Mouse (Mus musculus) activated CD4-positive, CD25-positive, alpha-beta regulatory T cell (primary cell): ENCODE results near the gene Olfr608. TPM values are rescaled to one million over a fixed set of nuclear protein-coding genes. Genes with fewer than 3 reads are reported as not detected.

Source experiments
- polyA plus RNA-seq, 2 experiments: library from polyadenylated mRNA; unstranded; fragments of 100-300 nt; shearing (Covaris generic); gene quantifications; one replicate each; pipeline ENCODE4 v1.2.1; 2017

Gene Olfr608
- not detected for polyA plus RNA-seq

DNA sequence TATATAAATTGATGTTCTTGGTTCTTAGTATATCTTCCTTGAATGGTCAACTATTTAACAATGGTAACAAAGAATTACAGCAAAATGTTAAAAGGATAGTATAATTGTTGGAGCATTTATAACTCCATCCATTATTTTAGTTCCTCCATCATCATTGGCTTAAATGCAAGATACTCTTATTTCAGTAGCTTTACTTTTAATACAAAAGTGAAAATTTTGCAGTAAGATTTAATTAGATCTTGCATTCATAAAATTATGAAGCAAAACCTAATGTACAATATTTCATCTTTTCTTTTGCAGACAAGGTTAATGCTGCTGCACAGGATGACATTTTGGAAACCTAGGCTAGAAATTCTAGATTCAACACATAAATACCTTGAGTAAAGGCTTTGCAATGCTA is at the start of gene Olfr608:
TSS of gene Olfr608 (plus strand) at position 301 of the 400 bp plus-strand sequence.

DNA sequence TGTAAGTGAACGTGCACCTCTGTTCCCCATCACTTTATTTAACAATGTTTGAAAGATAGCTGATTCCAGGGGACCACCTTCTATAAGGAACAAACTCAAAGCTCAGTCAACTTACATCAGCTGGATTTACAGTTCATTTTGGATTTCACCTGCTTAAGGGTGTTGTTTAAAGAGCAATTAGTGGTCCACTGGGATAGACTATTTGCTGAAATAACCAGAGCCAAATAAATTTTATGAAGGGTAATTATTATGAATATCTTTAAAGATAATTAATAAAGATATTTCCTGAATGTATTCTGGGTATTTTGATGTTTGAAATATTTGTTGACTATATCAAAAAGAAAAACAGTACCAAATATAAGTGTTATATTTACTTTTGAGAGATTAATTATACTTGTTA is 24.3 kb upstream of the Olfr608 start, which contains the start of gene Olfr605:
TSS of gene Olfr605 (minus strand) at position 101 of the 400 bp plus-strand sequence.

DNA sequence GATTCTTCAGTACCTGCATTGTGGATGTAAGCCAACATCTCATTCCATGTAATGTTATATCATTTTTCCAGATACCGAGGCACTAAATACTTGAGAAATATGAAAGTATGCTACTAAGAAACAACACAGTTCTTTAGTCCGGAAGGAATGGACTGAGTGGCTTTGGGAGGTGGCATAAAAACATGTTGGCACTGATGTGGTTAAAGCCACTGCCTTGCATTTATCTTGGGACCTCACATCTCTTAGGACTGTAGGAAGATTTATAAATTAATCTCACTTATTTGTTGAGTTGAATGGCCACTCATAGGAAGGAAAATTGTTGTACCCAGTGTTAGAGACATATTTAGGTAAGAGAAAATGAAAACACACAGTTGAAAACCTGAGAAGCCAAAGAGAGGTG is 20.9 kb upstream of the Olfr608 start, which contains the start of gene Olfr606:
TSS of gene Olfr606 (plus strand) at position 301 of the 400 bp plus-strand sequence.

DNA sequence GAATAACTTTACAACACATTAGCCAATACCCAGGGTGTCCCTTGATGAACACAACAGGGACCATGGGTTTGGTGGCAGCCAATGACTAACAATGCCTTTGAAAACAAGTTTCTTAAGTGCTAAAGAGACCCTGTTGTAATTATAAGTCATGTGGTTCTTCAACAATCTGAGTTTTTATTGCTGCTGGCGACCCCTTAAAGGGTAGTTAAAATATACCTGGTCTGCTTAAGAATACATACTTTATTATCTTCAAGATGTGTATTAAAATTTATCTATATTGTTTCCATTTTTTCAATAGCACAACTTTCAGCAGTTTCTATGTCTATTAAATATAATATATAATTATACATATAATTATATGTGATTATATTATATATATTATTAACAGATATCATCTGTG is 28.3 kb downstream of the Olfr608 start, which contains the start of gene Olfr609:
TSS of gene Olfr609 (minus strand) at position 101 of the 400 bp plus-strand sequence.

DNA sequence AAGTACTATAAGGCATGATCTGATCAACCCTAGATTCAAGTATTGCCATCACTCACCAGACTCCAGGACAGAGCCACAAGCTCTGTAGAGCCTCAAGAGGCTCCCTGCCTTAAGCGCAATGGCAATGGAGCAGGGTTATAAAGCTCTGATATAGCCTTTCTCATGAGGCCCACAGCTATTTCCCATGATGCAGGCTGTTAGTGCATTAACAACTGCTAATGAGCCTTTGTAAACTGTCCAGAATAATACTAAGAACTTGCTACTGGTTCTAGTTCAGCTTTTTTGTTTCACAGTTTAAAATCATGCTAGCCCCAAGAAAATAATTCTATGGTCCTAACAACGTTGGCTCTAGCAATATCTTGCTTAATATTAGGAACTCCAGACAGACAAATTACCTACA is 42.3 kb downstream of the Olfr608 start, which contains the start of gene Olfr610:
TSS of gene Olfr610 (minus strand) at position 101 of the 400 bp plus-strand sequence.

DNA sequence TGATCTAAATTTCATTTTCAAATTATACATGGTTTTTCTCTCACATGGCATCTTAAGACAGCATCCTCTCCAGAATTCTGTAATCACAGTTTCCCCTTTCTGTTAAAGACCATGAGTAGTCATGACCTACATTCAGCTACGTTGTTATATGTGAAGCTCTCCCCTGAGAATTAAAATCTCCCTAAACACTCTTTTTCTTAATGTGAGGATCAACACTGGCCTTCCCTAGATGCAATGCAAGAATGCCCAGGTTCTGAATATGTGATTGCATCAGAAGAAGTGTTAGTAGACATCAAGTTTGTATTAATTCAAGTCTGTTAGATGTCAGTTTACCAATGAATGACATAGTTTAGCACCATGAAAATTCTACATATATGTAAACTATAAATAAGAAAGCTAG is 51.1 kb downstream of the Olfr608 start, which contains the start of gene Olfr611:
TSS of gene Olfr611 (minus strand) at position 101 of the 400 bp plus-strand sequence.

Other genes with a start within 250 kb of the Olfr608 start
- gene Usp17ld, start 217.4 kb upstream of the Olfr608 start, polyA plus RNA-seq = not detected
- not detected for gene Olfr596, start 164.2 kb upstream of the Olfr608 start, polyA plus RNA-seq
- under 1 TPM in 1 of 2 experiments, not detected in 1; 0.55 TPM for gene Olfr597, start 153.6 kb upstream of the Olfr608 start, polyA plus RNA-seq
- not detected for gene Olfr598, start 146.3 kb upstream of the Olfr608 start, polyA plus RNA-seq
- gene Olfr599, start 134.0 kb upstream of the Olfr608 start, polyA plus RNA-seq = not detected
- not detected for gene Olfr600, start 120.2 kb upstream of the Olfr608 start, polyA plus RNA-seq
- not detected for gene Olfr601, start 107.2 kb upstream of the Olfr608 start, polyA plus RNA-seq
- gene Olfr603, start 83.7 kb upstream of the Olfr608 start, polyA plus RNA-seq = not detected
- gene Usp17lc, start 54.8 kb upstream of the Olfr608 start, polyA plus RNA-seq = under 1 TPM in 1 of 2 experiments, not detected in 1; 0.25 TPM
- not detected for gene Olfr605, start 24.4 kb upstream of the Olfr608 start, polyA plus RNA-seq
- under 1 TPM in 1 of 2 experiments, not detected in 1; 0.07 TPM for gene Olfr606, start 20.8 kb upstream of the Olfr608 start, polyA plus RNA-seq
- under 1 TPM in 1 of 2 experiments, not detected in 1; 0.05 TPM for gene Olfr607, start 5.7 kb upstream of the Olfr608 start, polyA plus RNA-seq
- under 1 TPM in 1 of 2 experiments, not detected in 1; 0.17 TPM for gene Olfr609, start 28.2 kb downstream of the Olfr608 start, polyA plus RNA-seq
- gene Olfr610, start 42.2 kb downstream of the Olfr608 start, polyA plus RNA-seq = not detected
- gene Olfr611, start 51.0 kb downstream of the Olfr608 start, polyA plus RNA-seq = not detected
- not detected for gene Olfr612, start 72.8 kb downstream of the Olfr608 start, polyA plus RNA-seq
- not detected for gene Olfr613, start 78.2 kb downstream of the Olfr608 start, polyA plus RNA-seq
- gene Olfr615, start 86.2 kb downstream of the Olfr608 start, polyA plus RNA-seq = under 1 TPM in 1 of 2 experiments, not detected in 1; 0.28 TPM
- gene Olfr616, start 99.3 kb downstream of the Olfr608 start, polyA plus RNA-seq = under 1 TPM in 1 of 2 experiments, not detected in 1; 0.11 TPM
- gene Olfr617, start 103.2 kb downstream of the Olfr608 start, polyA plus RNA-seq = not detected
- gene Olfr618, start 120.2 kb downstream of the Olfr608 start, polyA plus RNA-seq = not detected
- gene Olfr619, start 130.7 kb downstream of the Olfr608 start, polyA plus RNA-seq = not detected
- under 1 TPM; 0.06 to 0.15 TPM for gene Olfr620, start 142.7 kb downstream of the Olfr608 start, polyA plus RNA-seq
- not detected for gene Olfr622, start 172.8 kb downstream of the Olfr608 start, polyA plus RNA-seq
- gene Olfr623, start 193.8 kb downstream of the Olfr608 start, polyA plus RNA-seq = under 1 TPM in 1 of 2 experiments, not detected in 1; 0.16 TPM
- gene Olfr624, start 201.3 kb downstream of the Olfr608 start, polyA plus RNA-seq = under 1 TPM in 1 of 2 experiments, not detected in 1; 0.06 TPM
- gene Olfr625-ps1, start 212.8 kb downstream of the Olfr608 start, polyA plus RNA-seq = not detected
- gene Olfr243, start 244.8 kb downstream of the Olfr608 start, polyA plus RNA-seq = under 1 TPM in 1 of 2 experiments, not detected in 1; 0.41 TPM